Mouse (Mus musculus): ENCODE results near the gene Krt8.

Krt8 gene

GRCm38 (mm10) chr15:101976023-101976422 lies 28.3 kb downstream of the Krt8 start:
- DNase-seq (ENCODE audit: low read depth, low spot score), result no peak

GRCm38 (mm10) chr15:101974083-101974845 lies 30.0 kb downstream of the Krt8 start:
- no peak for DNase-seq (ENCODE audit: low read depth, low spot score)

- peak; percentile 89 for DNase-seq (ENCODE audit: low read depth, low spot score)
Observed at GRCm38 (mm10) chr15:101973414-101974077, 30.7 kb downstream of the Krt8 start.

GRCm38 (mm10) chr15:101970536-101970935 lies 33.7 kb downstream of the Krt8 start:
- DNase-seq (ENCODE audit: low read depth, low spot score), result no peak

GRCm38 (mm10) chr15:101966808-101967207 lies 37.5 kb downstream of the Krt8 start:
- DNase-seq (ENCODE audit: low read depth, low spot score), result no peak

GRCm38 (mm10) chr15:101958891-101959290 lies 45.4 kb downstream of the Krt8 start:
- no peak for DNase-seq (ENCODE audit: low read depth, low spot score)

GRCm38 (mm10) chr15:101954187-101954586 lies 50.1 kb downstream of the Krt8 start, which contains the start of gene Krt78:
TSS of gene Krt78 (minus strand) at chr15:101954287.
- no peak for DNase-seq (ENCODE audit: low read depth, low spot score)

GRCm38 (mm10) chr15:101952733-101953474 lies 51.4 kb downstream of the Krt8 start:
- no peak for DNase-seq (ENCODE audit: low read depth, low spot score)
